Mouse (Mus musculus): ENCODE measurements at regions not wholly inside any gene's neighbourhood (a gene's known extent, or its start where the extent isn't known, plus 50 kb on each side); places are given as distances from the start of the nearest gene placed in this dataset.
A peak's percentile ranks its signal among the peaks of the same experiment; 100 is the strongest.

DNA sequence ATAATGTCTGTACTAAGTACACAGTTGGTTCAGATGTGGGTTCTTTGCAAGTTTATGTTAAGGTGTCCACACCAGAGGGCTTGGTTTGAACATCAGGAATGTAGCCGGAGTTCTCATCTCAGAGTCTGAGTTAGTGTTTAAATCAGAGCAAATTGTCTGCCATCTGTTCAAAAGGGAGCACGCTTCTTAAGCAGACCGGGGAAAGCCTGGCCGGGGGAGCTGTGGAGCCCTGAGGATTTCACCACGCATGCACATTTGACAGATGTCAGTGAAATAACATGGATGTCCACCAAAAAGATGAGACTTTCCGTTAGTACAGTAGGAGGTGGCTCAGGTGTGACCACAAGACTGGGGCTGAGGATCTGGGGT lies 294.5 kb upstream of the Tle4 start:
- ATAC-seq (ENCODE audit: low FRiP score): no peak
- peaks cover 2% of the 10 kb centered on the region; the same call in 1 of the 2 replicates for H3K27me3 ChIP-seq (ENCODE audit: control insufficient read depth, insufficient read depth, low read length)
- no peak overlapping the region for H3K9ac ChIP-seq (ENCODE audit: low read length)
- H3K4me3 ChIP-seq (ENCODE audit: low read depth, low read length): no peak overlapping the region
- H3K9me3 ChIP-seq (ENCODE audit: control insufficient read depth, low read length): no peaks in the 10 kb centered on the region
- peaks cover 36% of the 10 kb centered on the region for H3K4me1 ChIP-seq (ENCODE audit: control insufficient read depth, insufficient read depth, low read length)
- no peak overlapping the region for H3K27ac ChIP-seq (ENCODE audit: low read depth, low read length)
- no peak overlapping the region for H3K4me2 ChIP-seq
- peak; percentile 87 for DNase-seq (ENCODE audit: low spot score, missing footprints)
- H3K36me3 ChIP-seq (ENCODE audit: control insufficient read depth, insufficient read depth, low read length): no peaks in the 10 kb centered on the region
- WGBS: 43% methylated on average over 6 of the region's 6 CpGs

DNA sequence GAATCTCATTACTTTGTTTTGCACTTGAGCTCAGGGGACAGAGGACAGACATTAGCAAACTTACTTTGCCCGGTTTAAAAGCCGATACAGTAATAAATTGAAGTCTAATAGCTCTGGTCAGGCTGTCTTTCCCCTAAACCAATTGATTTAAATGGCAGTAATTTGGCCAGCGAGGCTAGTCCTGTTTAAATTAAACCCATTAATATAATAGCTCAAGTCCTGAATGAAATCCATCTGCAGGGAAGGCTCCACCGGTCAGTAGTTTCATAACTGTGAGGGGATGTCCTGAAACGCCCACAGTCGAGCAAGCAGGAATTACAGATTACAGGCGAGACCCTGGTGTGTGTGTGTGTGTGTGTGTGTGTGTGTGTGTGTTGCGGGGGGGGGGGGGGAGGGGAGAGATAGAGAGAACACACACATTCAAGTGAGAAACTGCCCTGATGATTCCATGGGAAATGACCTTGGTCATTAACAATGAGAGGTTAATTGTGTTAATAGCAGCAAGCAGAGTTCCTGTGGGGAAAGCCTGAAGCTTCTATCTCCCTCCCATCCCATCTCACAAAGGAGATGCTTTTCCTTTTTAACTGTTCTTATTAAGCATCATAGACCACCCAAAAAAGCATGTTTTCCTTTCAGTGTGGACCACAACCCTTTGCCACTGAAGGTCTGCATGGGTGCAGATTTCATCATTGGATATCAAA lies 294.0 kb upstream of the Tle4 start:
- Histone ChIP-seq H3K4me2 (peak overlapping the region; percentile 43), H3K9ac (ENCODE audit: low read length) (no peak overlapping the region), H3K36me3 (ENCODE audit: control insufficient read depth, insufficient read depth, low read length) (no peaks in the 10 kb centered on the region), H3K4me3 (ENCODE audit: low read depth, low read length) (no peak overlapping the region), H3K27ac (ENCODE audit: low read depth, low read length) (no peak overlapping the region), H3K27me3 (ENCODE audit: control insufficient read depth, insufficient read depth, low read length) (peaks cover 2% of the 10 kb centered on the region; the same call in 1 of the 2 replicates), H3K4me1 (ENCODE audit: control insufficient read depth, insufficient read depth, low read length) (peaks cover 36% of the 10 kb centered on the region), H3K9me3 (ENCODE audit: control insufficient read depth, low read length) (no peaks in the 10 kb centered on the region)
- DNase-seq (ENCODE audit: low spot score, missing footprints) (peak; percentile 88), ATAC-seq (ENCODE audit: low FRiP score) (no peak)
- WGBS: 18% methylated on average over 7 of the region's 8 CpGs

DNA sequence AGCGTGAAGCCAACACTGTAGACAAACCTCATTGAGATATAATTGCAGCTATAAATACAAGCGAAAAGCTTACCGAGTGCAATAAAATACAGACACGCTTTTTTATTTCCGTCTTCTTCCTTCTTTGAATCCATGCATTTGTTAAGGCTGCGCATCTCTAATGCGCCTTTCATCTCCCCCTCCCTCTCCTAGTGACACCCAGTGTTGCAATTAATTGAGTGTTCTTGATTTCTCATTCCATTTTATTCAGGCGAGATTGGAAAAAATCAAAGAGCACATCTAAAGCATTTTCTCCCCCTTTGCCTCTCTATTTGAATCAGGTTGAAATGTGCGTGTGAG lies 293.2 kb upstream of the Tle4 start:
- Histone ChIP-seq H3K9me3 (ENCODE audit: control insufficient read depth, low read length) (no peaks in the 10 kb centered on the region), H3K9ac (ENCODE audit: low read length) (peak overlapping the region; percentile 28; the same call in 1 of the 2 replicates), H3K27me3 (ENCODE audit: control insufficient read depth, insufficient read depth, low read length) (peaks cover 2% of the 10 kb centered on the region; the same call in 1 of the 2 replicates), H3K27ac (ENCODE audit: low read depth, low read length) (peak overlapping the region; percentile 84), H3K4me1 (ENCODE audit: control insufficient read depth, insufficient read depth, low read length) (peaks cover 36% of the 10 kb centered on the region), H3K4me2 (peak overlapping the region; percentile 43), H3K4me3 (ENCODE audit: low read depth, low read length) (peak overlapping the region; percentile 17), H3K36me3 (ENCODE audit: control insufficient read depth, insufficient read depth, low read length) (no peaks in the 10 kb centered on the region)
- DNase-seq (ENCODE audit: low spot score, missing footprints): no peak
- WGBS: 2% methylated on average over 9 of the region's 9 CpGs
- ATAC-seq (ENCODE audit: low FRiP score): peak; percentile 28; the same call in 1 of the 2 replicates

DNA sequence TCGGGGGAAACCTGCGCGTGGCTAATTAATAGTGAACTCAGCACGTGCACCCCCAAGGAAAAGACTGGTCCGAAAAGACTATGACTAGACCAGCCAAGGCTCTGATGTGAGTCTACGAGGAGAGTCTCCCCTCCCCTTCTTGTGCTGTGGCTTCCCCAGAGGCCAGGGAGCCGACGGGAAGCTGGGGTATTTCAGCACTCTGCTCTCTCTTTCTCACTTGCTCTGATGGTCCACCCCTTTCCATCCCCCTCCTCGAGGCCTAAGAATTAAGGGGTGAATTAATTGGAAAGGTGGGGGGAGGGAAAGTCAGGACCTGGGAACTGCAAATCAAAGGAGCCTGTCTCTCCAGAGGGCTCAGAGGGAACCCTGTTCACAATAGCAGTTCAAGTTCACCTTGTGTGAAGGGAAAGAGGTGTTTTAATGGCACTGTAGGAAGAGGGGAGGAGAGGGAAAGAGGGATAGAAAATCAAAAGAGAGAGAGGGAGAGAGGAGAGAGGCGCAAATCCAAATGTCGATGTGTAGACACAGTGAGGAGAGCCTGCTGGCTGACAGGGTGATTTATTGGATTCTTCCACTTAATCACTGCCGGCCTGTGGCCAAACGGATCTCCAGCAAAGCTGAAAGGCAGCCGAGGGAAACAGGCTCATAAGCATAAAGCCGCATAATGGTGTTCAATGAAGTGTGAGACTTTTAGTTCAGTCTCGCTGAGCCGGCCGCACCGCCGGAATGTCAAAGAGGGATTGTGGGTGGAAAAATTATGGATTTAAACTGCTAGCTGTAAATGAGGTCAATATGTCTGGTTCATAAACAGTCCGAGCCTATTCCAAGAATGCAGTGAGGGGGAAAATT lies 292.6 kb upstream of the Tle4 start:
- H3K4me1 ChIP-seq (ENCODE audit: control insufficient read depth, insufficient read depth, low read length): peaks cover 36% of the 10 kb centered on the region
- no peaks in the 10 kb centered on the region for H3K9me3 ChIP-seq (ENCODE audit: control insufficient read depth, low read length)
- ATAC-seq (ENCODE audit: low FRiP score) (peak; percentile 91), DNase-seq (ENCODE audit: low spot score, missing footprints) (peak; percentile 97)
- H3K4me3 ChIP-seq (ENCODE audit: low read depth, low read length): peak overlapping the region; percentile 17
- H3K4me2 ChIP-seq: peak overlapping the region; percentile 43
- H3K27me3 ChIP-seq (ENCODE audit: control insufficient read depth, insufficient read depth, low read length): peaks cover 2% of the 10 kb centered on the region; the same call in 1 of the 2 replicates
- peak overlapping the region; percentile 84 for H3K27ac ChIP-seq (ENCODE audit: low read depth, low read length)
- WGBS: 2% methylated on average over 21 of the region's 21 CpGs
- H3K36me3 ChIP-seq (ENCODE audit: control insufficient read depth, insufficient read depth, low read length): no peaks in the 10 kb centered on the region
- peak overlapping the region; percentile 39; the same call in 1 of the 2 replicates for H3K9ac ChIP-seq (ENCODE audit: low read length)

DNA sequence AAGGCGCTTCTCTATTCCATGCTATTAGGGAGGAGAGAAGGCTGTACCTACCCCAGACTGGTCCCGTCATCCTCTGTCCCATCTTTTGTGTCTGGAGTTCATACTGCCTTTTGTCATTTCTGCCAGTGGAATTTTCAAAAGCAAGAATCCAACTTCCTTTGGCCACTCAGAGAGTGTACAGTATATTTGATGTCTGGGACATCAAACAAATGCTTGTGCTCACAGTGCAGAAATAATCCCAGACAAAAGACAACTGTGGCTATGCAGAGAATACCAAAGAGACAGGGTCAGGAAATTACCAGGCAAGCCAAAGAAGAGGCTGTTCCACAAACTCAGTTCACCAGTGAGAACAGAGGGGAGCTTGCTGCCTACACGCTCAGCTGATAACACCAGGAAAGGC lies 291.9 kb upstream of the Tle4 start:
- H3K9ac ChIP-seq (ENCODE audit: low read length): peak overlapping the region; percentile 39; the same call in 1 of the 2 replicates
- peak overlapping the region; percentile 84 for H3K27ac ChIP-seq (ENCODE audit: low read depth, low read length)
- H3K36me3 ChIP-seq (ENCODE audit: control insufficient read depth, insufficient read depth, low read length): no peaks in the 10 kb centered on the region
- H3K27me3 ChIP-seq (ENCODE audit: control insufficient read depth, insufficient read depth, low read length): peaks cover 2% of the 10 kb centered on the region; the same call in 1 of the 2 replicates
- no peak for DNase-seq (ENCODE audit: low spot score, missing footprints)
- no peaks in the 10 kb centered on the region for H3K9me3 ChIP-seq (ENCODE audit: control insufficient read depth, low read length)
- H3K4me2 ChIP-seq: peak overlapping the region; percentile 43
- WGBS: 24% methylated on average over 3 of the region's 3 CpGs
- peaks cover 36% of the 10 kb centered on the region for H3K4me1 ChIP-seq (ENCODE audit: control insufficient read depth, insufficient read depth, low read length)
- ATAC-seq (ENCODE audit: low FRiP score): peak; percentile 33
- H3K4me3 ChIP-seq (ENCODE audit: low read depth, low read length): peak overlapping the region; percentile 17

DNA sequence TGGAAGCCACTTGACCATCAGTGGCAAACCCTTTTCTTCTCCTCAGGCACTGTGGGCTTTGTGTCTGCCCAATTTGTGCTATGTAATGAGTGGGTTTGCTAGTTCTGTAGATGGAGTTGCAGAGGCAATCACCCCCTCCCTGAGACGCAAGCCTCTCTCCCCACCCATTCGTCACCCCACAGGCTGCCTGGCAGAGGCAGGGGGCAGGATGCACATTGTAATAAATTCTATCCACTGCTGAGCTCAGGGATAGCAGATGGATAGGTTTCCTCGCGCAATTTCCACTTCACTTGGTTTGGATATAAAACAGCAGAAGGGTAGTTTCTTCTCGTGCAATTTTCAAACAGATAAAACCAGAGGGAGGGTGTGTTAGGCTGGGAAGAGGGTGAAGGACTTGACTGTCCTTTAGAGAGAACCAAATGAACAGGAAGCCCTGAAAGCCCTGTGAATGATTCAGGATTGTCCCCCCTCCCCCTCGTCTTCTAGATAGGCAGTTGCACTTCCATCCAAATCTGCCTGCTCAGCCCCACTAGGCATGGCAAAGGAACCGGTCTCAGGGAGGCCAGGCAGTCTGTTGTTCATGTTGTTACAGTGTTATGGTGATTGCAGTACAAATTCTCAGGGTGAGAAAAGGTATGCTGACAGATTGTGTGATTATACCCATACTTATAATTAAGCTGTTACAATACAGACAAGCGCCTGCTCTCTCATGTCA lies 286.0 kb upstream of the Tle4 start:
- DNase-seq (ENCODE audit: low spot score, missing footprints): no peak
- ATAC-seq (ENCODE audit: low FRiP score): no peak

DNA sequence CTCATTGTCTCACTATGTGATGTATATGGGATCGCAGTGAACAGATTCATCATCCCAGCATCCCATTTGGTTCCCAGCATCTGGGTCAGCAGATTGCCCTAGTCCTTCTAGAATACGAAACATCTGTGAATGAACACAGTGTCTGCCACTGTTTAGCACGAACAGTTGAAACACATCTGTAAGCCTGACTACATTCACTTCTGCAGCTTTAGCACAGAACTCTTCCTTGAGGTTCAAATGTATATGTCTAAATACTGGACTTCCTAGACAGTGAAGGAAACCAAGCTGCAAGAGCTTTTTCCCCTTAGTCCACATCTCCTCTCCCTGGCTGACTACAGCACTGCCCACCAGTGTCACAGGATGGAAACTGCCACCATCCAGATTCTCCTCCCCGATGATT lies 283.0 kb upstream of the Tle4 start:
- no peaks in the 10 kb centered on the region for H3K36me3 ChIP-seq (ENCODE audit: control insufficient read depth, insufficient read depth, low read length)
- H3K9me3 ChIP-seq (ENCODE audit: control insufficient read depth, low read length): no peaks in the 10 kb centered on the region
- WGBS: 87% methylated on average over 4 of the region's 4 CpGs
- H3K4me1 ChIP-seq (ENCODE audit: control insufficient read depth, insufficient read depth, low read length): 0 out of 2 replicates have a peak, but pooled peaks cover 3% of the 10 kb centered on the region
- 0 out of 2 replicates have a peak, but pooled peaks cover 2% of the 10 kb centered on the region for H3K27me3 ChIP-seq (ENCODE audit: control insufficient read depth, insufficient read depth, low read length)
- ATAC-seq (ENCODE audit: low FRiP score) (no peak), DNase-seq (ENCODE audit: low spot score, missing footprints) (peak; percentile 12)
- no peak overlapping the region for H3K9ac ChIP-seq (ENCODE audit: low read length)
- H3K4me3 ChIP-seq (ENCODE audit: low read depth, low read length): no peak overlapping the region
- H3K27ac ChIP-seq (ENCODE audit: low read depth, low read length): no peak overlapping the region
- no peak overlapping the region for H3K4me2 ChIP-seq

More for the DNA sequence above, 286.0 kb upstream of the Tle4 start:
- 46% methylated on average over 8 of the region's 8 CpGs for WGBS
- Histone ChIP-seq H3K27ac (ENCODE audit: low read depth, low read length) (no peak overlapping the region), H3K36me3 (ENCODE audit: control insufficient read depth, insufficient read depth, low read length) (no peaks in the 10 kb centered on the region), H3K4me1 (ENCODE audit: control insufficient read depth, insufficient read depth, low read length) (peaks cover 8% of the 10 kb centered on the region; the same call in 1 of the 2 replicates), H3K4me3 (ENCODE audit: low read depth, low read length) (no peak overlapping the region), H3K4me2 (no peak overlapping the region), H3K9ac (ENCODE audit: low read length) (no peak overlapping the region), H3K9me3 (ENCODE audit: control insufficient read depth, low read length) (no peaks in the 10 kb centered on the region), H3K27me3 (ENCODE audit: control insufficient read depth, insufficient read depth, low read length) (peaks cover 2% of the 10 kb centered on the region; the same call in 1 of the 2 replicates)

DNA sequence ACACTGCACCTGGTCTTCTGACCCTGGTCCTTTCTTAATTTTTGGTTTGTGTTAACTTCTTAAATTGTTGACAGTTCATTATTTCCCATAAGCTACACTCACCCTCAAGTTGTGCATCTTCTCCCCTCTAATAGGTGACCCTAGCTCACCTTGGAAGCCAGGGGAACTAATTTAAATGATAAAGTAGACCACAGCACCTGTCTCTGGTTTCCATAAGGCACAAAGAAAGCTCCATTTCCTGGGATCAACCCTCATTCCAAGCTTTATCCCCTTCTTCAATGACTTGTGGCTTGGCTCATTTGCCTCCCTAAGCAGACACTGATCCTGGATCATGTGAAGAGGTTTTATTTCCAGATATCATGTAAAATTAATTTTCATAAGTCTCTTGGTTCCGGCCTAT lies 276.1 kb upstream of the Tle4 start:
- Histone ChIP-seq H3K27ac (ENCODE audit: low read depth, low read length) (no peak overlapping the region), H3K4me2 (no peak overlapping the region), H3K27me3 (ENCODE audit: control insufficient read depth, insufficient read depth, low read length) (0 out of 2 replicates have a peak, but pooled peaks cover 2% of the 10 kb centered on the region), H3K4me1 (ENCODE audit: control insufficient read depth, insufficient read depth, low read length) (peaks cover 14% of the 10 kb centered on the region), H3K4me3 (ENCODE audit: low read depth, low read length) (no peak overlapping the region), H3K9me3 (ENCODE audit: control insufficient read depth, low read length) (no peaks in the 10 kb centered on the region), H3K36me3 (ENCODE audit: control insufficient read depth, insufficient read depth, low read length) (no peaks in the 10 kb centered on the region), H3K9ac (ENCODE audit: low read length) (no peak overlapping the region)
- 89% methylated on average over 1 of the region's 1 CpGs for WGBS
- no peak for ATAC-seq (ENCODE audit: low FRiP score)
- no peak for DNase-seq (ENCODE audit: low spot score, missing footprints)
